Mouse (Mus musculus) large intestine, adult 2 months (tissue): ENCODE results near the gene Eif4g3. TPM values are rescaled to one million over a fixed set of nuclear protein-coding genes. Genes with fewer than 3 reads are reported as not detected.

ENCODE experiments used
- DNase-seq: peaks from one replicate; pipeline ENCODE4 v3.0.0-alpha.2; 2012; ENCODE audit warnings: low read depth, low spot score
- WGBS: fragments of 180-500 bp; shearing (Covaris S2); methylation state at CpG from one replicate; pipeline ENCODE4 v1.1.7; 2018; 5-methylcytosine and 5-hydroxymethylcytosine counted together
- polyA plus RNA-seq: library from polyadenylated mRNA; depleted of rRNA; stranded (reverse); fragments of >200 nt; gene quantifications from 2 replicates; pipeline ENCODE4 v1.2.3, GENCODE M21; 2012

Eif4g3 gene
- polyA plus RNA-seq, 1 experiment: 16.6 TPM

DNA sequence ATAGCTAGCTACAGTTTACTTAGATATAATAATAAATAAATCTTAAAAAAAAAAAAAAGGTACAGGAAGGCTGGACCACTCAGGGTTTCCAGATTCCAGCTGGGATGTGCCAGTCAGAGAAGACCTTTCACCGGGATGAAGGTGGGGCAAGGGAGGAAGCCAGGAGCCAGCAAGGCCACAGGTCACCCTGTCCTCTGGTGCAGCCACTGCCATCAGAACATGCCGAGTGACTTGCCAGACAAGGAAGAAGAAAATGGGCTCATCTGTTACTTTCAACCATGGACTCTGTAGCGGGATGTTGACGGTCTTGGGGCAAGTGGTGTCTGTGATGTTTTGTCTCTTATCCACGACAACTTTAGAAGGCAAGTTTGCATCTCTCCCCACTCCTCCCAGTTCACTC is 8.1 kb upstream of the Eif4g3 start:
- WGBS: 48% methylated on average over 5 of the region's 5 CpGs
- no peak for DNase-seq

DNA sequence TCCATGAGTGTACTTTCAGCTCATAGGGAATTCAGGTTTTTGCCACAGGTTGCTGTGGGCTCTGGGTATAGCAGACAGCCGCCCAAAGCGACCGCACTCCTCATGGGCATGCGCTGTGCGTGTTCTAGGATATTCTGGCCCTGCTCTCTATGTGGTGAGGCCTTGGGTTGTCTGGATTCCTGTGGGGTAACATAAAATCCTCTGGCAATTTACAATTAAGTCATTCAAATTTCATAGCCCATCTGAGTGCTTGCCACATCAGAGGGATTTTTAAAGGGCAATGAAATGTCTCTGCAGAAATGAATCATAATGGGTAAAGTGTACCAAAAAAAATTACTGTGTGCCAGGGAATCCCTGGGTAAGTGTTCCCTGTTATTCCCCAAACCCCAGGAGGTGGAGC is 3.4 kb upstream of the Eif4g3 start:
- DNase-seq: no peak
- 92% methylated on average over 5 of the region's 5 CpGs for WGBS

DNA sequence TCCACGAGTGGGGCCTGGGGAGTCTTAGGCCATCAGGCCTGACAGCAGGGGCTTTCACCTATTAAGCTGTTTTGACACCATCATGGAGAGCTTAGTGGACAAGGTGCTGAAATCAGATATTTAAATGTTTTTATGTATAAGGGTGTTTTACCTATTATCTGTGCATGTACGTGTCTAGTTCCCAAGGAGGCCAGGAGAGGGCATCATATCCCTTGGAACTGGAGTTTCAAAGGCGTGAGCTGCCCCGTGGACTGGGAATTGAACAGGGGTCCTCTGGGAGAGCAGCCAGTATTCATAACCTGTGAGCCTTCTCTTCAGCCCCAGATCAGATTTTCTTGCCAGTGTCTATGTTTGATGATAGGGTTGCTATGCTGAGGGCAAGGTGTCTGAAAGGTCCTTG is 2.4 kb upstream of the Eif4g3 start:
- WGBS: 87% methylated on average over 4 of the region's 4 CpGs
- DNase-seq: no peak

DNA sequence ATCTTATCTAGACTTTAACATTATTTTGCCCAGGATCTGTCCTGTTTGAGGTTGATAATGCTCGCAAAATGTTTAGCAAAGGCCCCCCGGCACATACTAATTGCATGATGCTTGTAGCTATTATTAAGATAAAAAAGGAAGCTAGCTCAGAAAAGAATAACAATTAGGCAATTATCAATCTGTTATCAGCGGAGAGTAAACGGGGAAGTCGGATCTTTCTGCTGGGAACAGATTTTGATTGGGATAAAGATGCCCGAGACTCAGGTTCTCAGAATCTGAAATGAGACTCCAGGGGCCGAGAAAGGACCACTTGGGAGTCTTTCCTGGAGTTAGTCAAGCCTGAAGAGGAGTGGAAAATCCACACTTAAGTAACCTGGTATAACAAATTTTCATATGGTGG is 1.6 kb upstream of the Eif4g3 start:
- DNase-seq: no peak
- WGBS: 89% methylated on average over 7 of the region's 7 CpGs

DNA sequence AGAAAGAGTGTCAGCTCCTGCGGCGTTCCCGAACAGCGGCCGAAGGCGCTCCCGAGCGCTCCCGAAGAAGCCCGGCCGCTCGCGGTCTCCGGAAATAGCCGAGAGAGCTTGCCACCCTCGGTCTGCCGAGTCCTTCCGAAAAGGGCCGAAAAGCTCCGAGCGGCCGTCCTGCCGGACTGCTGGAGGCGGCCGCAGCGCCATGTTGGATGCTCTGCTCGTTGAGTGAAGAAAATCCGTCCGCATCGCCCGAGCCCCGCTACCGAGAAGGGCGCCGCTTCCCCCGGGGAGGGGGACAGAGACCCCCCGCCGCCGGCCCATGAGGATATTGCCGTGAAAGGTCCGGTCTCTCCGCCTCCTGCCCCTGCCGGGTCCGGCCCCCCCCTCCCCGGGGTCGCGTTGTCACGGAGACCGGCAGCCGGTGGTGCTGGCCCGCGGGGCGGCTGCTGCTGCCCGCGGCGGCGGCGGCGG is 503 bp downstream of the Eif4g3 start:
- DNase-seq: peak; percentile 90
- WGBS: under 1% methylated on average over 57 of the region's 59 CpGs

DNA sequence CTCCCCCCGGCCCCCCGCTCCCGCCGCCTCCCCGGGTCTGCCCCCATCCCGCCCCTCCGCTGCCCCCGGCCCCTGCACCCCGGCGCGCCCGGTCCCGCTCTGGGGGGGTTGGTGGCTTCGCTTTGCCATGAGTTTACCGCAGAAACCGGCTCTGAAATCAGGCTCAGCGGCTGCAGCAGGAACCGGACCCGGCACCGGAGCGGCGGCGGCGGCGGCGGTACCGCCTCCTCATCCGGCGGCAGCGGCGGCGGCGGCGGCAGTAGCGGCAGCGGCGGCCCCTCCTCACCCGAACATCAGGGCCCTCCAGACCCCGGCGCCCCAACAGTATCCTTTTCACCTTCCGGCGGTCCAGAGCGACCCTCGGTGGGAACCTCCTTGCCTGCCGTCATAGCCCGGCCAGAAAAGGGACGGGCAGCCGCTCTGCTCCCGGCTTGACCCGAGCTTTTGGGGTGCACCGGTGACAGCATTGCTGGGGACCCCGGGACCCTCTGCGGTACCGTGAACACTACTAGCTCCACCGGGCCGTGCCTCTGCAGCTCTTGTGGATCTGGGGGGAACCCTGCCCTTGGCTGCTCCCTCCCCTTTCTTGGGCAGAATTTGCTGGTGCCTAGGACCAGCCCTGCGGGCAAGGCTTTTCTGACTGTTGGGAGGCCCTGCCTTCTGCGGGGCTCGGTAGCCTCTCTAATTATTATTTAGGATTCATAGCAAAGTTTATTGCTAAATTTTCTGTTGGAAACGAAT is 1.2 kb downstream of the Eif4g3 start:
- WGBS: 1% methylated on average over 49 of the region's 60 CpGs
- no peak for DNase-seq

DNA sequence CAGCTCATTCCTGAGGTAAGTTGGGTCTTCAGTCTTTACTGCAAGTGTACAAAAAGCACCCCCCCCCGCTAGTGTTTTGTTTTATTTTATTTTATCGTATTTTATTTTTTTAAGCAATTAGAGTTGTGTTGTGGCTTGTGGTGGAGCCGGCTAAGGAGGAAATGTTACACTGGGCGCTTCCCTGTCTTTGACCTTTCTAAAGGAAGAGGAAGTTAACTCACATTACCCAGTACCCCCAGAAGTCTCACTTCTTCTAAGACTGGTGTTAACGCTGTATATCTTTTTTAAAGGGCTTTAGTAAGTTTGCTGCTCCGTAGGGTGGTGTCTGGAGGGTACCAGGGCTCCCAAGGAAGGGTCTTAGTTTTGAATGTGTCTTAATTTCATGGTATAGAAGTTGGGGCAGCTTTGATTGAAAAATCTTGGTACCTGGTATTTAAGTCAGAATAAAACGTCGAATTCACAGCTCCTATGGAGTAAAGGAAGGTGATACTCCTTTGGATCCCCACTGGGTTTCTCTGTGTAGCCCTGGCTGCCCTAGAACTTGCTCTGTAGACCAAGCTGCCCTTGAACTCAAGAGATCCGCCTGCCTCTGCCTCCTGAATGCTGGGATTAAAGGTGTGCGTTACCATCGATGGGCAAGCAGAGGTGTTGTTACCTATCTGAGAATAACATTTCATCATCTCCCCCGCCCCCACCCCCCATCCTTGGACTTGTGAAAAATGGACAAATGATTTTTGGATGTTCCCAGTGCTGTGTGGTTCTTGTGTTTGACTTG is 1.9 kb downstream of the Eif4g3 start:
- WGBS: 35% methylated on average over 12 of the region's 12 CpGs
- no peak for DNase-seq

DNA sequence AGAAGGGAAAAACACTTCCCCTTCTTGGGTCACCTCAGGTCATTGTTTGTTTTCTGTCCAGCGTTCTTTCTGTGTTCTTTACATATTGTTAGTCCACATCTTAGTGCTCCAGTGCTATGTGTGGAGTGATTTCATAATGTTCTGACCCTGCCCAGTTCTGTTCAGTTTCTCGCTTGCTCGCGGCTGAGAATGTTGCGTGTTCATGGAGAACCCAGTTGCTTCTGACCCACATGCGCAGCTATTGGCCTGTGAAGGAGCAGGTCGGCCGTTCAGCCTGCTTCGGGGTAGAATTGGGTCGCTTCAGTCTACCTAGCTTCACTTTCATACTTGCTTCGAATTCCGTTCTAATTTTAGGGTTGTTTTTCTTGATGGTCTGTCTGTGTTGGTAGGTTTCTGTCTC is 2.6 kb downstream of the Eif4g3 start:
- DNase-seq: no peak
- 68% methylated on average over 12 of the region's 12 CpGs for WGBS

DNA sequence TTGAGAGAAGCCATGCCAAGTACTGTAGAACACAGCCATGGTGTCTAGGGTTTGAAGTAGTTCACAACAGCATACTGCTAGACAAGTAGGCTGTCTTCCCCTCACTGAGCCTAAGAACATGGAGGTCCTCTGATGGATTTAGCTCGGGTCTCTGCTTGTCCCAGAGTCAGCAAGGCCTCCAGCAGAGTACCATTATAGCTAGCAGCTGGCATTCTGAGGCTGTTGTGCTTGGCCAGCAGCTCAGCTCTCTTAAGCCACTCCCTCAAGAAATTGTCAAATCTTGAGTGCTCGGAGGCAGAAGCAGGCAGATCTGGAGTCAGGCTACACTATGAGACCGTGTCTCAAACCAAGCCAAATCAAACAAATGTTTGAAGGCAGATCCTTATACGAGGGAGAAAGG is 5.4 kb downstream of the Eif4g3 start:
- WGBS: 64% methylated on average over 4 of the region's 4 CpGs
- no peak for DNase-seq

DNA sequence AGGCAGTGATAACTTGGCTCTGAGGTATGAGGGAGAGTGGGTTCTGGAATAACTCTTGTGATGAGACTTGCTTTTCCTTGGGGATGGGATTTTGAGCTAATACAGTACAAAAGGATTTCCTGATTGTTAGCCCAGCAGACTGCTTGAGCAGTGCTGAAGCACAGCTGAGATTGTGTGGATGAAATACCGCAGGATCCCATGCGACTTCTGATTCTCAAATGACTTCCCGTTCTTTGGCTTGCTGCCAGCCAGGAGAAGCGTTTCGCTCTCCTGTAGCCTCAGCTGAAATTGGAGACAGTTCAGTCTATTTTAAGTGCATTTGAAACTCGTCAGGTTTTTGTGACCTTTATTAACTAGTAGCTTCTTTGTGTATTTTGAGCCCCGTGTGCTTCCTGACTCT is 7.9 kb downstream of the Eif4g3 start:
- DNase-seq: no peak
- 28% methylated on average over 7 of the region's 7 CpGs for WGBS

DNA sequence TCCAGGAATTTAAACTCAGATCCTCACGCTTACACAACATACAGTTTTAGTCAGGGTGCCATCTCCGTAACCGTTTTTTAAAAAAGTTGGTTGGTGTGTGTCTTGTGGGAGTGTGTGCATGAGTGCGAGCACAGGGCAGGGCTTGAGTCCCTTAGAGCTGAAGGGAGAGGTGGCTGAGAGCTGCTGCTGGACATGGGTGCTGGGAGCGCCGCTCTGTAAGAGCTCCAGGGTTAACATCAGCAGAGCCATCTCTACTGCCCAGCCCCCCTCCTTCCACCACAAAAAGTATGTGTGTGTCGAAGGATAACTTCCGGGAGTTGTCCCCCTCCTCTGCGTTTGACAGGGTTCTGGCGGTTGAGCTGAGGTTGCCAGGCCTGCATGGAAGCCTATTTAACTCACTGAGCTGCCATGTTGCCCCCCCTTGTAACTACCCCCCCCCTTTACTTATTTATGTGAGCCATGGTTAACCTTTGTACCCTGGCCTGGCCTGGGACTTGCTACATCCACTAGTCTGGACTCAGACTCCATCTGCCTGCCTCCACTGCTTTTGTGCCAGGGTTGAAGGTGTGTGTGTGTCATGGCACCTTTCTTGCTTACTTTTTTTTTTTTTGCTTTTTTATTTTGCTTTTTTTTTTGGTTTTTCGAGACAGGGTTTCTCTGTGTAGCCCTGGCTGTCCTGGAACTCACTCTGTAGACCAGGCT is 11.2 kb downstream of the Eif4g3 start:
- WGBS: 82% methylated on average over 11 of the region's 11 CpGs

DNA sequence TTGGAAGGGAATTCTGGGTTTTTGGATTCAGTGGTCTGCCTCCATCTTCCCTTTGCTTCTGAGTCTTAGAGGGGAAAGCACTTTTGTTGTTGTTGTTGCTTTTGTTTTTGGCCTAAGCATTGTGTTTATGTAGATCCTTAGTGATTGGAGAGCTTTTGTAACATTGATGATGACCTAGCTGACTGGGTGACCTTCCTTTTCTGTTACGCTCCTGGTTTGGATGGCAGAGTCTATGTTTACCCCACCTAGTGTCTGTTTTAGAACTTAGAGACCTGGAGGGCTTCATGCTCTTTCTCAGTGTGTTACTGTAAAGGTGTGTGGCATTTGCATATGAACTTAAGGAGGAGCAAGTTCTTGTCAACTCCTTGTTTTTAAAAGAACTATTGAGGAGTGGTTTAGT is 13.0 kb downstream of the Eif4g3 start:
- WGBS: 88% methylated on average over 1 of the region's 1 CpGs

More for the DNA sequence above, 11.2 kb downstream of the Eif4g3 start:
- DNase-seq: no peak

DNA sequence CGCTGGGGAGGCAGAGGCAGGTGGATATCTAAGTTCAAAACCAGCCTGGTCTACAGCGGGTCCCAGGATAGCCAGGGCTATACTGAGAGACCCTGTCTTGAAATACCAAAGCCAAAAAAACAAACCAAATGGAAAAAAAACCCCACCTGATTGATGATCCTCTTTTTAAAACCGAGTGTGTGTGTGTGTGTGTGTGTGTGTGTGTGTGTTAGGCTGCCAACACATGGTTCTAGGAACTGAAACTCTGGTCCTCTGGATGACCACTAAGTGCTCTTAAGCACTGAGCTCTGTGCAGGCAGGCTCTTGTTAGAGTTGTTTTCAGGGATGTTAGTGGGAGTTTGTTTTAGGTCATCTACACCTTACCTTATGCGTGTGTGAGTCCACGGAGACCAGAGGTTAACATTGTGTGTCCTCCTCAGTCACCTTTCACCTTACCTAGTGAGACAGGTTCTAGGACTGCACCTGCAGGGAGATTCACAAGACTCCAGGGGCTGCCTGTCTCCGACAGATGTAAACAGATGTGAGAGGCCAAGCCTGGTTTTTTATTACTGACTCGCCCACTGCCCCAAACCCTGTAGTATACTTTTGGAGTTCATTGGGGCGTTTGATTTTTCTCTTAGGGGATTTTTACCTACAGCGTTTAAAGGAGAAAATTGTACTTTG is 14.3 kb downstream of the Eif4g3 start:
- 77% methylated on average over 9 of the region's 9 CpGs for WGBS
- no peak for DNase-seq

More for the DNA sequence above, 13.0 kb downstream of the Eif4g3 start:
- no peak for DNase-seq

DNA sequence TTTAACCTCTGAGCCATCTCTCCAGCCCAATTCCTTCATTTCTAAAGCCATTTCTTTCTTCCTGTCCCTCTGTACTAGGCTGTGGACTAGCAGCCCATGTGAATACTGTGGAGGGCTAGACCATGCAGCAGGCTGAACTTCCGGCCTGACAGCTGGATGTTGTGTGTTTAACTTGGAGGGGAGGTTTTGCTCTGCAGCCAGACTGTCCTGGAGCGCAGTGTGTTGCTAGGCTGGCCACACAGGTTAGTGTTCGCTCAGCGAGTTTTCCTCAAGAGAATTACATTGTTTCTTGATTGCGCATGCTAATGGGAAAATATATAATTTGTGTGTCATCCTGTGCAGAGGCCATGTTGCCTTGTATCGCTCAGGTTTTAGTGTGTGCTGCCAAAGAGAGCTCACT is 15.8 kb downstream of the Eif4g3 start:
- WGBS: 83% methylated on average over 6 of the region's 6 CpGs
- no peak for DNase-seq

DNA sequence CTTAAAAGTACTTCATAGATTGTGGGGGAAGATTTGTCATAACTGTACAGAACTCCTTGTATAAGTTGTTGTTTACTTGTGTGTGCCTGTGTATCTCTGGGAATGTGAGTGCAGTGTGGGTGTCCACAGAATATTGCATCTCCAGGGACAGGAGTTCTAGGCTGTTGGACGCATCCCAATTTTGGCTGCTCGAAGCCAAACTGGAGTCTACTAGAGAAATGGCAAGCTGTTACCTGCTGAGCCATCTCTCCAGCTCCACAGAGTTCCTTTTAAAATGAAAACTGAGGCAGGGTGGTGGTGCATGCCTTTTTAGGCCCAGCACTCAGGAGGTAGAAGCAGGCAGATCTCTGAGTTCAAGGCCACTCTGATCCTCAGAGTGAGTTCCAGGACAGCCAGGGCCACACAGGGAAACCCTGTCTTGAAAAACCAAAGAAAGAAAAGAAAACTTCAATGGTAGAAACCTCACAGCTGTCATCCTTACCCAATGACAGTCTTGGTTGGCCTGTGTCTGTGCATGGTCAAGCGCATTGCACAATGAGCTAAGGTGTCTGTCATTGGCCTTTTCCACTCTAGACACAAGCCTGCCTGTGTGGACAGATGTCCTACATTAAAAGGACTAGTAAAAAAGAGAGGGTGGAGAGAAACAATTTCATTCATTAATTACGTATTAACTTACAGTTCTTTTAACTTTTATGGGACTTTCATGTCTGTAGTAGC is 17.1 kb downstream of the Eif4g3 start:
- 86% methylated on average over 4 of the region's 4 CpGs for WGBS
- no peak for DNase-seq

DNA sequence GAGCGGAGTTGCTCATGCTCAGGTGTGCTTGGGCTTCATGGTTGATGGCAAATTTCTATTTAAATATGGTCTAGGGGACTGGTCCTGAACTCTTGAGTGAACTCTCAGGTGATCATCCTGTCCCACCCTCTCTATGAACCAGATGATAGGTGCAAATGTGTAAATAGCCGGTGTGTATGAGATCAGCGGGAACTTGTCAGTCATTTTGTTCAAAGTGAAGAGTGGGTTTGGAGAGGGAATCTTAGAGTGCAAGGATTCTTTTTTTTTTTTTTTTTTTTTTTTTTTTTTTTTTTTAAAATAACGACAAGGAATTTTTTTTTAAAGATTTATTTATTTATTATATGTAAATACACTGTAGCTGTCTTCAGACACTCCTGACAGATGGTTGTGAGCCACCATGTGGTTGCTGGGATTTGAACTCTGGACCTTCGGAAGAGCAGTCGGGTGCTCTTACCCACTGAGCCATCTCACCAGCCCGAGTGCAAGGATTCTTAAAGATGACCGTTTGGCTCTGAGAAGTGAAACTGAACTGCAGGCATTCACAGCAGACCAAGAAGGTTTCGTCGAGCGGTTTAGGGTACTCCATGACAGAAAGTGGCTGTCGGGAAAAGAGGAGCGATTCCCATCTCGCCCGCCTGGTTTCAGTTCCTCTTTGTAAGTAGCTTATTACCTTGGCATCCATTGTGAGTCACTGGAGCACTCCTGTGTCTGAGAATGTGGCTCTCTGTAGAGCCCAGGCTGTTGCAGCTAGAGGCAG is 21.1 kb downstream of the Eif4g3 start:
- DNase-seq: no peak
- 84% methylated on average over 15 of the region's 15 CpGs for WGBS

DNA sequence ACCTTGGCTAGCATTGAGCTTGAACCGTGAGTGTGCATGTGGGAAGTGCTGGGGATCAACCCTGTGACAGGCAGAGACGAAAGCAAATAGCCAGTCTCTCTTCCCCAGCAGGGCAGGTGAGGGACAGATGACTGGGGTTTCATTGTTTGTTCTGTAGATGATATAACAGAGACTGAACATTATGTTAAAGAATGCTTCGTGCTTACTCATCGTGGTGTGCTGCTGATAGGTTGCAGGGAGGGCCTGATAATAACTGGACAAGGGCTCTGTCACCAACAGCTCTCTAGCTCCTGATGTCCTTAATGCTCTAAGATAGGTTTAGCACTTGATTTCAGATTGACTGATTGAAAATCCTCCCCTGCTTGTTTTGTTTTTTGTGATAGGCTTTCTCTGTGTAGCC is 23.1 kb downstream of the Eif4g3 start:
- WGBS: 47% methylated on average over 4 of the region's 4 CpGs
- DNase-seq: no peak

DNA sequence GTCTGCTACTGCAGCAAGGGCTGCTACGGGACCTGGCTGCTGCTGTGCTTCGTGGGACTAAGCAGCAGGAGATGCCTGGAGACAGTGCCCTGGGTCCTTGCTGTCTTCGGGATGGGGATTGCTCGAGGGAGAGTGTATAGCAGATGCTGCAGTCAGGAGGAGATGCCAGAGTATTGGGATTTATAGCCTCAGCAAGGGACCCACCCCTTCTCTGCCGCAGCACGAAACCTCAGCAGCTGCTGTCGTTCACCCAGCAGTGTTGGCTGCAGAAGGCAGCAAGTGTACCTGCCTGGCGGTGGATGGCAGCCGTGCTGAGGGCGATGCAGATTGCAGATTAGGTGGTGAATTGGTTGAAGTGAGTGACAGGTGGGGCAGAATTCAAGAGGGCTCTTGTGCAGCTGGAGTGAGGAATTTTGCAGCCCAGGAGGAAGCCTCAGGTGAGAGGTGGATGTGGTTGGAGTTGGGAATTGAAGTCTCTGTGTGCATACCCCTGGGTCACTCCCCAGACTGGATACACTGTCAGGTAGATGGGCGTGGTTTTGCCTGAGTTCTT is 24.3 kb downstream of the Eif4g3 start:
- DNase-seq: no peak
- WGBS: 69% methylated on average over 11 of the region's 11 CpGs
